ENCODE assay signal across 9 mouse cellular contexts in the genomic region with DNA sequence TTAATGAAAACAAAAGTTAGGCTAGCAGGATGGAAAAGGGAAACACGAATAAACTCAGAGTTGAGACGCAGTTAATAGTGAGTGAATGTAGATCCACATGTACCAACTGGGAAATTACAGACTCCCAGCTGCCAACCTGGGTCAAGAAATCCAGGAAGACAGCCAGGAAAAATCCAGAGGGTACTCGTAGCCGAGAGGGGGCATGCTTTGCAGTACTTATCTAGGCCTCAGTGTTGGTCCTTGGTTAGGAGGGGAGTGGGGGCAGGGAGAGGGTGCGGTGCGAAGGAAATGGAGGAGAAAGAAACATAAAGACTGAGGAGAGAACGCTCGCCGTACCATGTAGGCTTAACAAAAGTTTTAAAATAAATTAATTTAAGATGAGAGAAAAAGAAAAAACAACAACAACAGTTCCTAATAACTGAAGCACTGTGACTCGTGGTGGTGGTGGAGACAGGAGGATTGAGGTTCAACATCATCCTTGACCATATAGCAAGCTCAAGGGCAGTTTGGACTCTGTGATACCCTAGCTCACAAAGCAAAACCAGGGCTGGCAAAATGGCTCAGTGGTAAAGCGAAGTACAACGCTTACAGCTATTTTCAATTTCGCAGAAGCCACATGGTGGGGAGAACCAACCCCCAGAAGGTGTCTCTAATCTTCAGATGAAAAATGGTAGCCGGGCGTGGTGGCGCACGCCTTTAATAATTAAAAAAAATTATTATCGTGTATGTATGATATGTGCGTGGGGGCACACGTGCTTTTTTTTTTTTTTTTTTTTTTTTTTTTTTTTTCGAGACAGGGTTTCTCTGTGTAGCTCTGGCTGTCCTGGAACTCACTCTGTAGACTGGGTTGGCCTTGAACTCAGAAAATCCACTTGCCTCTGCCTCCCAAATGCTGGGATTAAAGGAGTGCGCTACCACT. TPM values are rescaled to one million over a fixed set of nuclear protein-coding genes. Genes with fewer than 3 reads are reported as not detected.
A peak's percentile ranks its signal among the peaks of the same experiment; 100 is the strongest.
DNase-seq lines count a peak whose midpoint lies in the region; ATAC-seq and TF ChIP-seq lines count a peak whose summit lies in the region.
"Had no signal": no experiment of that assay in that cellular context is flagged by ENCODE, and none has a peak within 500 bp of the region (broad histone marks: within the 10 kb centered on the region; RNA-seq: fewer than 3 reads in every experiment).

No protein-coding gene starts in this region.

- no peak for DNase-seq in kidney, adult 11 months
- DNase-seq in MEL (ENCODE audit: low read depth, low spot score), result peak; percentile 20
- DNase-seq in lung, postnatal 14 days, result peak; percentile 47
- DNase-seq in right cerebral cortex, postnatal 36 days (ENCODE audit: low spot score in 2 of 2), result no peak
- no peak for DNase-seq in embryo, embryonic 11 days
- no peak for DNase-seq in cerebellum, adult 9-11 months

- ATAC-seq in kidney, embryonic 15.5 days (replicated peaks; ENCODE audit: low FRiP score), result no peak
- no peak for ATAC-seq in forebrain, embryonic 16.5 days

- no peaks in the 10 kb centered on the region for H3K79me2 ChIP-seq in MEL (ENCODE audit: control insufficient read depth, insufficient read depth, low read length, poor library complexity)

- H3K27ac ChIP-seq in kidney, embryonic 15.5 days, result peak overlapping the region; percentile 97
- peak overlapping the region; percentile 65 for H3K27ac ChIP-seq in MEL (ENCODE audit: control insufficient read depth, low read depth, low read length)
- 0 out of 2 replicates have a peak overlapping the region, but pooled peaks have one; percentile 31 for H3K27ac ChIP-seq in forebrain, embryonic 16.5 days (ENCODE audit: low read length)

- no peak for TF ChIP-seq EP300 in MEL (IDR thresholded peaks at IDR 0.05; ENCODE audit: low read depth in 1 of 2, low read length in 2 of 2)

- H3K9me3 ChIP-seq in kidney, embryonic 15.5 days (replicated peaks), result no peaks in the 10 kb centered on the region
- no peaks in the 10 kb centered on the region for H3K9me3 ChIP-seq in MEL (replicated peaks; ENCODE audit: insufficient read depth, low read length)
- no peaks in the 10 kb centered on the region for H3K9me3 ChIP-seq in forebrain, embryonic 16.5 days (ENCODE audit: control insufficient read depth, low read length)
- H3K9me3 ChIP-seq: liver, embryonic 15.5 days had no signal

- H3K36me3 ChIP-seq in kidney, embryonic 15.5 days, result no peaks in the 10 kb centered on the region
- peaks cover 0 to 21% of the 10 kb centered on the region in 2 experiments; a peak in 2 of 4 replicates for H3K36me3 ChIP-seq in MEL (ENCODE audit: control insufficient read depth in 1 of 2, insufficient read depth in 2 of 2, low read length in 2 of 2)
- H3K36me3 ChIP-seq in forebrain, embryonic 16.5 days (ENCODE audit: control insufficient read depth, insufficient read depth), result no peaks in the 10 kb centered on the region
- H3K36me3 ChIP-seq: liver, embryonic 15.5 days had no signal

- no peak overlapping the region for H3K4me2 ChIP-seq in kidney, embryonic 15.5 days
- no peak overlapping the region for H3K4me2 ChIP-seq in forebrain, embryonic 16.5 days (ENCODE audit: low read length)

- H3K4me3 ChIP-seq in kidney, embryonic 15.5 days (replicated peaks), result no peak overlapping the region
- H3K4me3 ChIP-seq in MEL (ENCODE audit: control insufficient read depth in 1 of 2, insufficient read depth in 1 of 2, low read depth in 2 of 2, low read length in 2 of 2), result peak overlapping the region; percentile 9 to 39; a peak in 3 of 4 replicates
- no peak overlapping the region for H3K4me3 ChIP-seq in forebrain, embryonic 16.5 days (replicated peaks; ENCODE audit: low read length)
- H3K4me3 ChIP-seq: liver, embryonic 15.5 days had no signal

- 78% methylated on average over 21 of the region's 22 CpGs for WGBS in kidney, embryonic 15.5 days
- 72% methylated on average over 22 of the region's 22 CpGs for WGBS in forebrain, embryonic 16.5 days

- peaks cover 55% of the 10 kb centered on the region for H3K4me1 ChIP-seq in kidney, embryonic 15.5 days
- H3K4me1 ChIP-seq in MEL (ENCODE audit: control insufficient read depth in 1 of 2, insufficient read depth in 2 of 2, low read length in 2 of 2), result peaks cover 11 to 34% of the 10 kb centered on the region in 2 experiments
- peaks cover 28% of the 10 kb centered on the region for H3K4me1 ChIP-seq in forebrain, embryonic 16.5 days (replicated peaks; ENCODE audit: control insufficient read depth, insufficient read depth, low read length)

- no peak for TF ChIP-seq RAD21 in MEL (IDR thresholded peaks at IDR 0.05; ENCODE audit: low read depth, low read length)

- H3K9ac ChIP-seq in kidney, embryonic 15.5 days, result 0 out of 2 replicates have a peak overlapping the region, but pooled peaks have one; percentile 15
- peak overlapping the region; percentile 57 for H3K9ac ChIP-seq in MEL (ENCODE audit: control insufficient read depth, low read depth, low read length, poor library complexity, severe bottlenecking)
- no peak overlapping the region for H3K9ac ChIP-seq in forebrain, embryonic 16.5 days (replicated peaks; ENCODE audit: low read depth, low read length)
- H3K9ac ChIP-seq: liver, embryonic 15.5 days had no signal

- TF ChIP-seq POLR2A in MEL (IDR thresholded peaks at IDR 0.05; ENCODE audit: control insufficient read depth in 1 of 2, insufficient read depth in 1 of 2, low read depth in 1 of 2, low read length in 2 of 2, poor library complexity in 1 of 2), result no peak

- no peak for TF ChIP-seq CTCF in MEL (IDR thresholded peaks at IDR 0.05 in 2 of 3, conservative IDR thresholded peaks at IDR 0.05 in 1 of 3; ENCODE audit: control insufficient read depth in 1 of 3, insufficient read depth in 1 of 3, low read depth in 2 of 3, low read length in 3 of 3, poor library complexity in 1 of 3, severe bottlenecking in 1 of 3)

- no peaks in the 10 kb centered on the region for H3K27me3 ChIP-seq in kidney, embryonic 15.5 days
- H3K27me3 ChIP-seq in MEL (ENCODE audit: control insufficient read depth in 1 of 2, insufficient read depth in 2 of 2, low read length in 2 of 2), result no peaks in the 10 kb centered on the region
- no peaks in the 10 kb centered on the region for H3K27me3 ChIP-seq in forebrain, embryonic 16.5 days (replicated peaks; ENCODE audit: control insufficient read depth, insufficient read depth, low read length)
- H3K27me3 ChIP-seq: liver, embryonic 15.5 days had no signal

TF ChIP-seq in MEL, 35 proteins besides CTCF, POLR2A, EP300 and RAD21:
- TF ChIP-seq SIN3A (IDR thresholded peaks at IDR 0.05; ENCODE audit: low read length) (0 out of 2 replicates have a peak, but pooled peaks have one; percentile 33), BHLHE40 (IDR thresholded peaks at IDR 0.05; ENCODE audit: borderline replicate concordance, low read depth, low read length) (no peak), ZNF384 (IDR thresholded peaks at IDR 0.05; ENCODE audit: low read depth, low read length) (peak; percentile 52; the same call in 1 of the 2 replicates)

RNA-seq across cellular contexts. Expression of a gene that starts 43.7 kb away (rescaled TPM):
- 56.6 and 61.7 TPM in 2 replicates for polyA plus RNA-seq in kidney, embryonic 15.5 days (2015; fragmentation: Nextera tagmentation; extraction: Ambion mirVana)
- 9.9 and 16.9 TPM in 2 replicates for total RNA-seq in MEL (2012; rRNA removed)
- polyA plus RNA-seq in MEL (2012; ENCODE audit: insufficient read depth in 1 of 2, insufficient read length in 2 of 2, low read depth in 1 of 2, low replicate concordance in 2 of 2, missing spikeins in 1 of 2), result 100 to 1,000 TPM in 1 of 2 experiments, 10 to 100 TPM in 1; 21.4 to 275 TPM
- 56.8 and 60.2 TPM in 2 replicates for polyA plus RNA-seq in forebrain, embryonic 16.5 days (2015; fragmentation: Nextera tagmentation; extraction: Ambion mirVana)

Comparison
In these comparisons a context has a peak if more than half of its experiments do, and no peak if none do; other contexts are left out.
1. H3K27ac ChIP-seq: peak in every context shown above with its lines; median percentile 97 in kidney, embryonic 15.5 days; 65 in MEL; 31 in forebrain, embryonic 16.5 days.
2. H3K4me3 ChIP-seq: peak in MEL (2 of 2); none in kidney, embryonic 15.5 days (single experiment) and forebrain, embryonic 16.5 days (single experiment).
3. DNase-seq: peak in MEL (single experiment) and lung, postnatal 14 days (single experiment); none in kidney, adult 11 months (single experiment), right cerebral cortex, postnatal 36 days (0 of 2), embryo, embryonic 11 days (single experiment) and cerebellum, adult 9-11 months (single experiment).